ENCODE assay signal across 29 mouse cellular contexts in genomic region chr4:84469400-84469799, GRCm38 (mm10).
"Had no signal": no experiment of that assay in that cellular context is flagged by ENCODE, and none has a peak within 500 bp of the region (broad histone marks: within the 10 kb centered on the region; RNA-seq: fewer than 3 reads in every experiment).

No protein-coding gene starts in this region.

- H3K4me3 ChIP-seq: heart, adult 2 months; heart, embryonic 10.5 days; heart, embryonic 12.5 days; heart, embryonic 13.5 days; heart, embryonic 15.5 days; hindbrain, embryonic 10.5 days; hindbrain, embryonic 12.5 days; hindbrain, embryonic 13.5 days; hindbrain, embryonic 15.5 days; intestine, embryonic 15.5 days; kidney, embryonic 15.5 days; layer of hippocampus, adult 2 months had no signal

- H3K4me2 ChIP-seq: heart, embryonic 11.5 days; heart, embryonic 12.5 days; heart, embryonic 13.5 days; heart, embryonic 15.5 days; hindbrain, embryonic 12.5 days; hindbrain, embryonic 13.5 days; hindbrain, embryonic 14.5 days; hindbrain, embryonic 15.5 days; intestine, embryonic 15.5 days; kidney, embryonic 15.5 days had no signal

- DNase-seq: heart, adult 2 months; heart, postnatal 10 days; heart, postnatal 14 days; heart, postnatal 36 days; heart, postnatal 4 days; kidney, adult 11 months; kidney, adult 18-20 months; kidney, postnatal 4 days; layer of hippocampus, adult 9-11 months; layer of hippocampus, postnatal 36 days had no signal

- H3K9me3 ChIP-seq: heart, embryonic 10.5 days; heart, embryonic 12.5 days; heart, embryonic 13.5 days; heart, embryonic 15.5 days; hindbrain, embryonic 10.5 days; hindbrain, embryonic 12.5 days; hindbrain, embryonic 13.5 days; hindbrain, embryonic 15.5 days; intestine, embryonic 15.5 days; kidney, embryonic 15.5 days had no signal

- H3K27me3 ChIP-seq: heart, embryonic 12.5 days; heart, embryonic 13.5 days; heart, embryonic 15.5 days; hindbrain, embryonic 12.5 days; hindbrain, embryonic 13.5 days; hindbrain, embryonic 15.5 days; intestine, embryonic 15.5 days; kidney, embryonic 15.5 days had no signal

- H3K4me1 ChIP-seq: heart, embryonic 10.5 days; heart, embryonic 12.5 days; hindbrain, embryonic 10.5 days; hindbrain, embryonic 12.5 days; hindbrain, embryonic 13.5 days; hindbrain, embryonic 15.5 days; intestine, embryonic 15.5 days; kidney, embryonic 15.5 days had no signal

- H3K9ac ChIP-seq: heart, embryonic 12.5 days; heart, embryonic 13.5 days; heart, embryonic 15.5 days; hindbrain, embryonic 12.5 days; hindbrain, embryonic 13.5 days; hindbrain, embryonic 14.5 days; hindbrain, embryonic 15.5 days; intestine, embryonic 15.5 days; kidney, embryonic 15.5 days had no signal

- H3K27ac ChIP-seq: heart, adult 2 months; heart, embryonic 10.5 days; heart, embryonic 13.5 days; heart, embryonic 15.5 days; hindbrain, embryonic 10.5 days; hindbrain, embryonic 12.5 days; hindbrain, embryonic 13.5 days; hindbrain, embryonic 14.5 days; hindbrain, embryonic 15.5 days; hindbrain, postnatal 0 days; intestine, embryonic 15.5 days; kidney, embryonic 15.5 days; kidney, postnatal 0 days; layer of hippocampus, adult 2 months had no signal

- H3K36me3 ChIP-seq: heart, embryonic 10.5 days; heart, embryonic 12.5 days; heart, embryonic 13.5 days; heart, embryonic 15.5 days; hindbrain, embryonic 10.5 days; hindbrain, embryonic 12.5 days; hindbrain, embryonic 13.5 days; hindbrain, embryonic 15.5 days; intestine, embryonic 15.5 days; kidney, embryonic 15.5 days had no signal

- ATAC-seq: hindbrain, embryonic 16.5 days; hindbrain, postnatal 0 days; inflammation-experienced regulatory T-cells, adult 6 months; intestine, embryonic 15.5 days; intestine, embryonic 16.5 days; intestine, postnatal 0 days had no signal
